Mouse (Mus musculus) yolk sac, embryonic 10.5 days (tissue): ENCODE measurements around the gene Metrnl.
"Not testable (repeated sequence)": the region's sequence is repeated elsewhere in the genome, so short reads cannot be mapped to it uniquely, and the experiment has no call there.

Experiments
- DNase-seq: peaks from one replicate; pipeline ENCODE4 v3.0.0-alpha.2; 2017; ENCODE audit warnings: low spot score

Gene Metrnl

DNA sequence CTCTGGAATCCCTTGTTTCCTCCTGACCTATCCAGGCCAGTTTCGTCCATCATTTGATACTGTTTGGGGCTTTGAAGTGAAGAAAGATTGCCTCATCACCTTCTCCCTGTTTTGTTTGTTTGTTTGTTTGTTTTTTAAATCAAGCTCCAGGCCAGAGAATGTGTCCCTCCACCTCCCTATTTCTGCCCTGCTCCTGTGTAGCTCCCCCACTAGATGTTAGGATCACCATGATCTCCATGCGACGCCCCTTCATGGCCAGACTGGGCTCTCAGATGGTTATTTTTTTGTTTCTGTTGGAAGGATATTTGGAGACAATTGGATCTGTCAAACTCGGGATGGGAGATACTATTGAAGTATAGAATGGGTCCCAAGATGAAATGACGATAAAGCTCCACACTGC is at the start of gene Metrnl:
TSS of gene Metrnl (plus strand) at position 301 of the 400 bp plus-strand sequence.
- no peak for DNase-seq

GRCm38 (mm10) chr11:121651556-121651955 is 49.8 kb upstream of the Metrnl start:
- no peak for DNase-seq

GRCm38 (mm10) chr11:121651983-121652382 is 49.4 kb upstream of the Metrnl start:
- DNase-seq = no peak

DNA sequence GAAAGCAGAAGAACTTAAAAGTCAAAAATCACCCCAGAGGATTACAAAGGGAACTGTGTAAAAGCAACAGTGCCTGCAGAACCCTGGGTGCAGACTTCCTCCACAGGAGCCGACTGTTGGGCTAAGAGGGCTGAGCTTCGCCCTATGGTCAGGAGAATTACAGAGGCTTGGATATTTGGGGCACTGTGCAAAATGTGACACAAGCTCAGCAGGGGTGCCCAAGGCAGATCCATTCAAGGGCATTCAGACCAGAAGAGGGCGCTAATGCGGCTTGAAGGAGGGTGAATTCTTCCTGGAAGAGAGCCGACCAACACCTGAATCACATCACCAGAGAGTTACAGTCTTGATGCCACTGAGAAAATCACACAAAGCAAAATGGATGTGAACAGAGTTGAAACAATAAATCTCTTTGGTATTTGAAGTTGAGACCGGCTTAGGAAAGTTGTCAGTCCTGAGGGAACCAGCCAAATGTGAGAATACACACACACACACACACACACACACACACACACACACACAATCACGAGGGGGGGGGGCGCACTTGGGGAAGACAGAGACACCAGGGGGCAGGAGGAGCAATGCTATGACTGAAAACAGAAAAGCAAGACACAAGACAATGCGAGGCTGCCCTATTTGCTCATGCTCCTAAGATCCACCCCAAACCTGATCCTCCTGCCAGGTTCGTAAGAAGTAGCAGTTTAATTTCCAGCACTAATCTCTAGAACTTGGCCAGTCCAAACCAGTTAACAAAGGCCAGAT is 48.6 kb upstream of the Metrnl start:
- DNase-seq = peak; percentile 12

DNA sequence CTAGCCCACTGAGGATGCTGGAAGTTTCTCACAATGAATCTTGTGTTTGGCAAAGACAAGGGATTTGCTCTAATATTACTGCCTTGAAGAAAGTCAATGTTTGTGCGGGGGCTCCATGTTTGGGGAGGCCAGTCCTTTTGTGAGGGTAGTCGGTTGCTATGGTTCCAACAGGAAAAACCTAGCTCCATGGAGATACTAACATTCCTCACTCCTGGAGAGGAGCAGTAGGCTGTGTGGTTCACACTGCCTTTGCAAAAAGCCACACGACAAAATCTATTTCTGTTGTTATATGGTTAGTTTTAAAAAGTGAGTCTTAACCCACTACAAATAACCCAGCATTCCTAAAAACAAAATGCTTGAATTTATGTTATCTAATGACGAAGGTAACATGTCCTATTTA is 47.7 kb upstream of the Metrnl start:
- no peak for DNase-seq

DNA sequence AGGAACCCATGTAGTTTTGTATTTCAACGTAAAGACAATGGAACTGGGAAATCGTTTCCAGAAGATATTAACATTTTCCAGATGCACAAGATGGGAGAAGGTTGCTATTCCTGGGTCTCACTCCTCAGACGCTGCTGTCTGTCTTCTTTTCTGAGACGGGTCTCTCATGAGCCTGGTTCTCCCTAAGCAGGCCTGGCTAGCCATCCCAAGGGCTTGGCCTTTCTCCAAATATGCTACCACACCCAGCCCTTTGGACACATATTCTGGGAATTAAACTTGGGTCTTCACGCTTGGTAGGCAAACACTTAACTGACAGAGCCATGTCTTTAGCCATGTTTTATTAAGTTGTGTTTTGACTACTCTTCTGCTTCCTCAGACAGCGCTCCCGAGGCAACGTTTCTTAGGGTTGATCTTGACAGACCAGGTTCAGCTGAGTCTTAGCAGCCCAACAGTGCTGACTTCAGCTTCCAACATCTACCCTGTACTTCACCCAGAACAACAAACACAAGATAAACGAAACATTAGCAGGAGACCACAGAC is 46.9 kb upstream of the Metrnl start:
- DNase-seq = no peak

DNA sequence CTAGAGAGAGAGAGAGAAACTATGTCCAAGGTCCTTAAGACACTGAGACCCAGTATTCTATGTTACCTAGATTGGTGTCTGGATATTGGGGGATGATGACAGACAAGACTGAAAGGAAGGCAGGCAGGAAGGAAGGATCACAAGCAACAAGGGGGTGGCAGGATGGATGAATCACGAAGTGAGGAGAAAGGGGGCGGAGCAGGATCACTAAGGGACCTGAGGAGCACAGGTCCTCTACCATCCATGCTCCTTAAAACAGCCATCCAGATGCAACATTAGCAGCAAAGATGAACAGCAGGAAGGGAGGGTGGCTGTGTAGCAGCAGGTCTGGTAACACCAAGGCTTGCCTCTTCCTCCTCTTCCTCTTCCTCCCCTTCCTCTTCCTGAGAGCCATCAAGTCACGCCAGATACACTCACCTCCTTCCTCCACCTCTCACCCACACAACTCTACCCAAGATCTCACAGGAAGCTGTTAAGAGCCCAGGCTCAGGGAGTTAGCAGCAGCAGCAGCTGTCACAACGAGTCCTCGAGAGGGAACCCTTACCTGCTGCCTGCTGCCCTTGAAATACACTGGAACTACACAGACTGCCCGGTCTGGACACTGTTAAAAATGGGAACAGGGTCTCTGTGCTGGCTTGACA is 46.1 kb upstream of the Metrnl start:
- DNase-seq = no peak

DNA sequence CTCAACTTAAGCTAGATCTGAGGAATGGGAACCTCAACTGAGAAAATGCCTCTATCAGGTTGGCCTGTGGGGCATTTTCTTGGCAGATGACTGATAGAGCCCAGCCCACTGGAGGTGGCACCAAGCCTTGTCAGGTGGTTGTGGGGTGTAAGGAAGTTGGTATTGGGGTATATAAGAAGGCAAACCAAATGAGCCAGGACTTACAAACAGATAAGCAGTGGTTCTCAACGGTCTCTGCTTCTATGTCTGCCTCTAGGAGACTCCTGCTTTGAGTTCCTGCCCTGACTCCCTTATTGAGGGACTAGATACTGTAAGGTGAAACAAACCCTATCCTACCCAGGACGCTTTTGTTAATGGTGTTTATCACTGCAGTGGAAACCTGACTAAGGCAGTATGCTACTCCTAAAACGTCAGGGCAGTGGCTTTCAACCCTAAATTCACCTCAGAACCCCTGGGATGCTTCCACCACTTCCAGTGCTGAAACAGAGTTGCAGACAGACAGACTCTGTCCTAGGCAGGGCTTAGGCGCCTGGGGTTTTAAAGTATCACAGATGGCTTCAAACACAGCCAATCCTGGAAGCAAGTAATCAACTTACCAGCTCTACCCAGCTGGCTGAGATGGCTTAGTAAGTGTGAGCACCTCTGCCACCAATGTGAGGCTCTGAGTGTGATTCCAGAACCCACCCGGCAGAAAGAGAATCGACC is 45.4 kb upstream of the Metrnl start:
- DNase-seq = no peak

- DNase-seq = no peak
Observed at GRCm38 (mm10) chr11:121658151-121658550, 43.2 kb upstream of the Metrnl start.

- DNase-seq = not testable (repeated sequence)
Observed at GRCm38 (mm10) chr11:121660604-121661003, 40.7 kb upstream of the Metrnl start.

DNA sequence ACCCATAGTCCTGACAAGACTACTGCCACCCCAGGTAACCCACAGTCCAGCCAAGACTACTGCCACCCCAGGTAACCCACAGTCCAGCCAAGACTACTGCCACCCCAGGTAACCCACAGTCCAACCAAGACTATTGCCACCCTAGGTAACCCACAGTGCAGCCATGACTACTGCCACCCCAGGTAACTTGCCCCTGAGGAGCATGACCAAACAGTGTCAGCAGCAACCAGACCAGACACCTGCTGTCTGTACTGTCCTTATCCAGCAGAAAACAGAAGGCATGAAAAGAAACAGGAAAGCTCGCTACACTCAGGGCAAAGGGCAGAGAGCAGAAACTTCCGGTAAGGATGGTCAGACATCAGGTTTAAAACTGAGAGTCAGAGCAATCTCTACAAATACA is 40.2 kb upstream of the Metrnl start:
- DNase-seq = no peak

DNA sequence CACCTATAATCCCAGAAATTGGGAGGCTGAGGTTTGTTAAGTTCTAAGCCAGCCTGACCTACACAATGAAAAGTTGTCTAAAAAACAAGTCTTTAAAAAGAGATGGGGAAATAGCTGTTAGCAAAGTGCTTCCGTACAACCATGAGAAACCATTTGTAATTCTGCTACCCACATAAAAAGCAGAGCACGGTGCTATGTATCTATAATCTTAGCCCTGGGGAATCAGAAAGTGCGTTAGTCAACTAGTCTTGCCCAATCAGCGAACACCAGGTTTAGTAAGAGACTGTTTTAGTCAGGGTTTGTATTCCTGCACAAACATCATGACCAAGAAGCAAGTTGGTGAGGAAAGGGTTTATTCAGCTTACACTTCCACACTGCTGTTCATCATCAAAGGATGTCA is 33.8 kb upstream of the Metrnl start:
- DNase-seq = no peak

DNA sequence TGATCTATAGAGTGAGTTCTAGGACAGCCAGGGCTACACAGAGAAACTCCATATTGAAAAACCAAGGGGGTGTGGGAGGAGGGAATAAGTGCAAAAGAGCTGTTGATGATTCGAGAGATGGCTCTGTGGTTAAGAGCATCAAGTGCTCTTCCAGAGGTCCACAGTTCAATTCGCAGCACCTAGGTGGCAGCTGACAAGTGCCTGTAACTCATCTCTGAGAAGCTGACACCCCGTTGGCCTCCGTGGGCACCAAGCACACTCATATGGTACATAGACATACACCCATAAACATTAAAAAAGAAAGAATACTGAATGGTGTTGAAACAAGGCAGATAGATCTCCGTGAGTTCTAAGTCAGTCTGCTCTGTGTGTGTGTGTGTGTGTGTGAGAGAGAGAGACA is 32.6 kb upstream of the Metrnl start:
- no peak for DNase-seq

- no peak for DNase-seq
Observed at GRCm38 (mm10) chr11:121670926-121671325, 30.4 kb upstream of the Metrnl start.

GRCm38 (mm10) chr11:121672312-121672989 is 28.9 kb upstream of the Metrnl start:
- DNase-seq = no peak

DNA sequence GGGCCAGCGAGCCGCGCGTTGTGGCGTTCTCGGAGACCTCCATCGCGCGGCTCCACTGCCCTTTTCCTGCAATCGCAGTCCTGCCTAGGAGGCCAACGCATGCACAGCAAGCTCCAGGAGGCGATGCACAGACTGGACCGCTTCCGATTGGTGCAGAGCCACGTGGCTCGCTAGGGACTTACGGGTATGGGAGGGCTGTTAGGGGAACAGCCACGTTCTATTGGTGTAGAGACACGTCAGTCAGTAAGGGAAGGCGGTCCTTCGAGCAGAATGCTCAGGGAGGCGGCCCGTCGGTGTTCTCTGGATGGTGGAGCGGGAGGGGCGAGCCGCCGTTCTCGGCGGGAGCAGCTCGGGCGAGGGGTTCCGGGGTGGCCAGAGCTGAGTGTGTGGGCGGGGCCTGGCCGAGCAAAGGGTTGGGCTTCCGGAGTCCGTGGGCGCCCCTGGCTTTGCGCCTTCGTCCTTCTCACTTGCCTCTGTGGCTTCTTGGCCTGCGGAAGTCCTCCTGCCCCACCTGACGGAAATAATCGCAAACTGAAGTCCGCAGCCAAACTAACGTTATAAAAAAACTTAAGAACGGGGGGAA is 28.3 kb upstream of the Metrnl start, which contains the start of gene B3gntl1:
TSS of gene B3gntl1 (minus strand) at position 164 of the 583 bp plus-strand sequence.
- peak; percentile 99 for DNase-seq

GRCm38 (mm10) chr11:121673629-121674028 is 27.7 kb upstream of the Metrnl start:
- no peak for DNase-seq

GRCm38 (mm10) chr11:121676836-121677235 is 24.5 kb upstream of the Metrnl start:
- DNase-seq = no peak

DNA sequence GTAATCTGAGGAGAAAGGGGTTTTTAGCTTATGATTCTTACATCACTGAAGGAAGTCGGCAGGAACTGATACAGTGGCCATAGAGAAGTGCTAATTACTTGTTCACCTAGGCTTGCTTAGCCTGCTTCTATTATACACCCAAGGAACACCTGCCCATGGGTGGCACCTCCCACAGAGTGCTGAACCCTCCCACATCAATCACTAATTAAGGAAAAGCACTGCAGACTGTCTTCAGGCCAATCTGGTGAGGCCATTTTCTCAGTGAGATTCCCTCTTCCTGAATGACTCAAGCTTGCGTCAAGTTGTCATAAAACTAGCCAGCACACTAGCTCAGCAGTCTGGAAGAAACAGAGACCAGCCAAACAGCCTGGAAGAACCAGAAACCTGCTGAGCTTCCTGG is 21.8 kb upstream of the Metrnl start:
- no peak for DNase-seq

DNA sequence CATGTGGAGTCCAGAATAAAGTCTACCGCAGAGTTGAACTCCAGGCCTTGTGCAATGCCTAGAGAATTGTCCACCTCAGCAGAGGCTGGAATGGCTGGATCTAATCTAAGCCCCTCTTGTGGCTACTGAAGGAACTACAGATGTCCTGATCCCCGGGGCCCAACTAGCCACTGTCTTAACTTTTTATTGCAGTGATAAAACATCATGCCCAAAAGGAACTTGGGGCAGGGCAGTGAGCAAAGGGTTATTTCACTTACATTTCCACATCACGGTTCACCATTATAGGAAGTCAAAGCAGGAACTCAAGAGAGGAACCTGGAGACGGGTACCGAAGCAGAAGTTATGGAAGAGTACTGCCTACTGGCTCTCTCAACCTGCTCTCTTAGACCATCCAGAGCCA is 20.6 kb upstream of the Metrnl start:
- no peak for DNase-seq

DNA sequence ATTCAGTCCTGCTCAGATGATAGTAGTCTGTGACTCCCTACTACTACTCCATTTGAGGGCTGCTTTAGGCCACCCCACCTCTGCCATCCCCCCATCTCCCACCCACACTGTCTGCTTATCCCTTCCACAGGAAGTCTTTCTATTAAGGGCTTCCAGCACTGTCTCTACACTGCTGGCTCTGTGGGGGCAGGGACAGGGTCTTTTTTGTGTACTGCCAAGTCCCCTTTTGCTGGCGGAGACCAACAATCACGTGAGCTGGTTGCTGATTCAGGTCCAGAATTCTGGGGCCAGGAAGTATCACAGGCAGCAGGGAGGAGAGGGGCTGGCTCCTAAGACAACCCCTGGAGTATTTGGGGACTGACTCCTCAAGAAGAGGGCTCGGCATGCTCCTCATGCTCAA is 18.1 kb upstream of the Metrnl start:
- no peak for DNase-seq

DNA sequence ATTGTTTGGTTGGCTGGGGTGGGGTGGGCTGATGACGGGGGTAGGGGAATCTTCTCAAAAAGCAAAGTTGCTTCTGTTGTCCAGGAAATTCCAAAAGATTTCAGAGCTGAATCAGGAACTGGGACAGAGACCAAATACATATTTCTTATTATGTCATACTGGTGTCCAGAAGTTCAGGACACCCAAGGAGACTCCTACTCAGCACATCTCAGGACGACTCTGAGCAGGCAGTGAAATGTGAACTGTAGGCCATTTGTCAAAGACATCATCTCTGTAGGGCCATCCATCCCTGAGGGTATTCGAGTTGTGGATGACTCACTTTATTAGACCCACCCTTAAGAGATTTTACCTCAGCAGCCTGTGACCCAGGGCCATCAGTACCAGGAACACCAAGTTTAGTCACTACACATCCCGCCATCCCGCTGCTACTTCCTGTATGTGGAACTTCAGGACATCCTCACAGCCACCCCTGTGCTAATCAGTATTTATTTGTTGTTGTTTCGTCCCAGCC is 15.8 kb upstream of the Metrnl start:
- no peak for DNase-seq
